Mouse (Mus musculus): Measurements from ENCODE around the gene Mdm2. TPM values are rescaled to one million over a fixed set of nuclear protein-coding genes. Genes with fewer than 3 reads are reported as not detected.

Mdm2 gene
- total and polyA plus RNA-seq, 3 experiments = 35.3 to 601 (median 42.2) TPM

DNA sequence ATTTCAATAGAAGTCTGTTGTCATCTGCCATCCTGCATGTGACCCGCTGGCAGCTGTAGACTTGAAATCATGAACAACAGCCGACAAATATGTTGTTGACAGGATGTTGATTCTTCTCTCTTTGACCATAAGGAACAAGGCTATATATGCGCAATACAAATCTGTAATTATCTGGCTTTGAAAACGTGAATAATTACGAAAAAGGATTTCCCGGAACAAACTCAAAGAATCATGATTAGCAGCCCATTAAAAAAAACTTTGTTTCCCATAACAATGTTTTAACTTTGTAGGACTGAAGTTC, 53.9 kb downstream of the Mdm2 start:
- no peak overlapping the region for H3K27ac ChIP-seq (ENCODE audit: control insufficient read depth, low read depth, low read length)
- no peaks in the 10 kb centered on the region for H3K79me2 ChIP-seq (ENCODE audit: control insufficient read depth, insufficient read depth, low read length, poor library complexity)
- no peaks in the 10 kb centered on the region for H3K4me1 ChIP-seq (ENCODE audit: control insufficient read depth in 1 of 2, insufficient read depth in 2 of 2, low read length in 2 of 2)
- H3K9ac ChIP-seq (ENCODE audit: control insufficient read depth, low read depth, low read length, poor library complexity, severe bottlenecking) = no peak overlapping the region
- peaks cover 0 to 2% of the 10 kb centered on the region in 2 experiments; a peak in 2 of 4 replicates for H3K27me3 ChIP-seq (ENCODE audit: control insufficient read depth in 1 of 2, insufficient read depth in 2 of 2, low read length in 2 of 2)
- no peaks in the 10 kb centered on the region for H3K9me3 ChIP-seq (replicated peaks; ENCODE audit: insufficient read depth, low read length)
- H3K4me3 ChIP-seq (ENCODE audit: control insufficient read depth in 1 of 2, insufficient read depth in 1 of 2, low read depth in 2 of 2, low read length in 2 of 2) = no peak overlapping the region
- no peaks in the 10 kb centered on the region for H3K36me3 ChIP-seq (ENCODE audit: control insufficient read depth in 1 of 2, insufficient read depth in 2 of 2, low read length in 2 of 2)
- no peak for TF ChIP-seq TCF12 (IDR thresholded peaks at IDR 0.05; ENCODE audit: low read depth, low read length)
- no peak for TF ChIP-seq MAFK (IDR thresholded peaks at IDR 0.05; ENCODE audit: borderline replicate concordance, low read depth, low read length)
- no peak for TF ChIP-seq MAZ (IDR thresholded peaks at IDR 0.05; ENCODE audit: low read depth, low read length)
- TF ChIP-seq USF2 (IDR thresholded peaks at IDR 0.05; ENCODE audit: borderline replicate concordance in 1 of 2, insufficient read depth in 1 of 2, low read depth in 1 of 2, low read length in 2 of 2) = no peak
- no peak for TF ChIP-seq KAT2A (conservative IDR thresholded peaks at IDR 0.05; ENCODE audit: low read depth, low read length)
- TF ChIP-seq RAD21 (IDR thresholded peaks at IDR 0.05; ENCODE audit: low read depth, low read length) = no peak
- TF ChIP-seq RCOR1 (IDR thresholded peaks at IDR 0.05; ENCODE audit: low read depth, low read length) = no peak
- TF ChIP-seq CTCF (IDR thresholded peaks at IDR 0.05 in 2 of 3, conservative IDR thresholded peaks at IDR 0.05 in 1 of 3; ENCODE audit: control insufficient read depth in 1 of 3, insufficient read depth in 1 of 3, low read depth in 2 of 3, low read length in 3 of 3, poor library complexity in 1 of 3, severe bottlenecking in 1 of 3) = no peak
- TF ChIP-seq MAX (IDR thresholded peaks at IDR 0.05; ENCODE audit: low read length) = no peak
- TF ChIP-seq TBP (IDR thresholded peaks at IDR 0.05; ENCODE audit: low read depth, low read length) = no peak
- no peak for TF ChIP-seq MEF2A (IDR thresholded peaks at IDR 0.05; ENCODE audit: extremely low read depth, insufficient replicate concordance, low read depth, low read length, poor library complexity, severe bottlenecking)
- no peak for TF ChIP-seq ZKSCAN1 (IDR thresholded peaks at IDR 0.05; ENCODE audit: low read depth, low read length)
- no peak for TF ChIP-seq E2F4 (IDR thresholded peaks at IDR 0.05; ENCODE audit: borderline replicate concordance, low read depth, low read length)
- TF ChIP-seq NELFE (IDR thresholded peaks at IDR 0.05; ENCODE audit: low read depth, low read length) = no peak
- no peak for TF ChIP-seq HCFC1 (IDR thresholded peaks at IDR 0.05; ENCODE audit: low read depth, low read length)
- TF ChIP-seq CHD2 (IDR thresholded peaks at IDR 0.05; ENCODE audit: low read length) = no peak
- no peak for DNase-seq (ENCODE audit: low read depth, low spot score)

GRCm38 (mm10) chr10:117655908-117656661, 54.5 kb downstream of the Mdm2 start:
- no peak for DNase-seq (ENCODE audit: low read depth, low spot score)
- H3K9ac ChIP-seq (ENCODE audit: control insufficient read depth, low read depth, low read length, poor library complexity, severe bottlenecking) = no peak overlapping the region
- no peak for TF ChIP-seq GATA1 (IDR thresholded peaks at IDR 0.05; ENCODE audit: low read depth, low read length)
- TF ChIP-seq EP300 (IDR thresholded peaks at IDR 0.05; ENCODE audit: low read depth in 1 of 2, low read length in 2 of 2) = no peak
- TF ChIP-seq MAFK (IDR thresholded peaks at IDR 0.05; ENCODE audit: borderline replicate concordance, low read depth, low read length) = no peak
- no peak for TF ChIP-seq USF1 (IDR thresholded peaks at IDR 0.05; ENCODE audit: low read depth, low read length)
- no peak for TF ChIP-seq KAT2A (conservative IDR thresholded peaks at IDR 0.05; ENCODE audit: low read depth, low read length)
- TF ChIP-seq CTCF (IDR thresholded peaks at IDR 0.05 in 2 of 3, conservative IDR thresholded peaks at IDR 0.05 in 1 of 3; ENCODE audit: control insufficient read depth in 1 of 3, insufficient read depth in 1 of 3, low read depth in 2 of 3, low read length in 3 of 3, poor library complexity in 1 of 3, severe bottlenecking in 1 of 3) = no peak
- no peak for TF ChIP-seq MAX (IDR thresholded peaks at IDR 0.05; ENCODE audit: low read length)
- TF ChIP-seq TCF12 (IDR thresholded peaks at IDR 0.05; ENCODE audit: low read depth, low read length) = no peak
- TF ChIP-seq ZKSCAN1 (IDR thresholded peaks at IDR 0.05; ENCODE audit: low read depth, low read length) = no peak
- TF ChIP-seq POLR2AphosphoS2 (IDR thresholded peaks at IDR 0.05; ENCODE audit: low read length) = no peak
- TF ChIP-seq CHD2 (IDR thresholded peaks at IDR 0.05; ENCODE audit: low read length) = no peak
- TF ChIP-seq ZNF384 (IDR thresholded peaks at IDR 0.05; ENCODE audit: low read depth, low read length) = no peak
- no peak for TF ChIP-seq SMC3 (IDR thresholded peaks at IDR 0.05; ENCODE audit: low read depth, low read length)
- H3K27me3 ChIP-seq (ENCODE audit: control insufficient read depth in 1 of 2, insufficient read depth in 2 of 2, low read length in 2 of 2) = peaks cover 0 to 2% of the 10 kb centered on the region in 2 experiments; a peak in 2 of 4 replicates
- H3K36me3 ChIP-seq (ENCODE audit: control insufficient read depth in 1 of 2, insufficient read depth in 2 of 2, low read length in 2 of 2) = no peaks in the 10 kb centered on the region
- H3K4me3 ChIP-seq (ENCODE audit: control insufficient read depth in 1 of 2, insufficient read depth in 1 of 2, low read depth in 2 of 2, low read length in 2 of 2) = no peak overlapping the region
- no peaks in the 10 kb centered on the region for H3K79me2 ChIP-seq (ENCODE audit: control insufficient read depth, insufficient read depth, low read length, poor library complexity)
- no peaks in the 10 kb centered on the region for H3K4me1 ChIP-seq (ENCODE audit: control insufficient read depth in 1 of 2, insufficient read depth in 2 of 2, low read length in 2 of 2)
- no peak overlapping the region for H3K27ac ChIP-seq (ENCODE audit: control insufficient read depth, low read depth, low read length)
- H3K9me3 ChIP-seq (replicated peaks; ENCODE audit: insufficient read depth, low read length) = no peaks in the 10 kb centered on the region
